Mouse (Mus musculus): ENCODE data around the gene Gm47959.

- TF ChIP-seq CTCF (conservative IDR thresholded peaks at IDR 0.05; ENCODE audit: insufficient read depth, insufficient read length, low read depth, low read length) (no peak), POLR2A (IDR thresholded peaks at IDR 0.05; ENCODE audit: low read depth, low read length) (no peak)
These were observed 13.6 kb upstream of the Gm47959 start for GRCm38 (mm10) chr1:82986738-82987137.

Data from kidney, adult 2 months (tissue).